Mouse (Mus musculus): ENCODE results near the gene Lenep. TPM values are rescaled to one million over a fixed set of nuclear protein-coding genes. Genes with fewer than 3 reads are reported as not detected.

Lenep gene
- total RNA-seq, 2 experiments from 2014 or later, result not detected

GRCm38 (mm10) chr3:89394006-89394893 is 8.3 kb downstream of the Lenep start, which contains the start of gene Zbtb7b:
Zbtb7b (minus strand) TSS chr3:89394776.
- DNase-seq, result peak; percentile 86
- intact Hi-C loops (cut with DNase I; ENCODE audit: low total_unique reads), result no loop called here

- intact Hi-C loops (cut with DNase I; ENCODE audit: low total_unique reads), result no loop called here
- peak; percentile 100 for DNase-seq
Observed at GRCm38 (mm10) chr3:89393605-89394004, 9.0 kb downstream of the Lenep start.

GRCm38 (mm10) chr3:89392871-89393311 is 9.7 kb downstream of the Lenep start:
- DNase-seq, result no peak
- intact Hi-C loops (cut with DNase I; ENCODE audit: low total_unique reads), result no loop called here

- DNase-seq, result peak; percentile 78
- intact Hi-C loops (cut with DNase I; ENCODE audit: low total_unique reads), result no loop called here
Observed at GRCm38 (mm10) chr3:89391663-89392511, 10.7 kb downstream of the Lenep start.

DNA sequence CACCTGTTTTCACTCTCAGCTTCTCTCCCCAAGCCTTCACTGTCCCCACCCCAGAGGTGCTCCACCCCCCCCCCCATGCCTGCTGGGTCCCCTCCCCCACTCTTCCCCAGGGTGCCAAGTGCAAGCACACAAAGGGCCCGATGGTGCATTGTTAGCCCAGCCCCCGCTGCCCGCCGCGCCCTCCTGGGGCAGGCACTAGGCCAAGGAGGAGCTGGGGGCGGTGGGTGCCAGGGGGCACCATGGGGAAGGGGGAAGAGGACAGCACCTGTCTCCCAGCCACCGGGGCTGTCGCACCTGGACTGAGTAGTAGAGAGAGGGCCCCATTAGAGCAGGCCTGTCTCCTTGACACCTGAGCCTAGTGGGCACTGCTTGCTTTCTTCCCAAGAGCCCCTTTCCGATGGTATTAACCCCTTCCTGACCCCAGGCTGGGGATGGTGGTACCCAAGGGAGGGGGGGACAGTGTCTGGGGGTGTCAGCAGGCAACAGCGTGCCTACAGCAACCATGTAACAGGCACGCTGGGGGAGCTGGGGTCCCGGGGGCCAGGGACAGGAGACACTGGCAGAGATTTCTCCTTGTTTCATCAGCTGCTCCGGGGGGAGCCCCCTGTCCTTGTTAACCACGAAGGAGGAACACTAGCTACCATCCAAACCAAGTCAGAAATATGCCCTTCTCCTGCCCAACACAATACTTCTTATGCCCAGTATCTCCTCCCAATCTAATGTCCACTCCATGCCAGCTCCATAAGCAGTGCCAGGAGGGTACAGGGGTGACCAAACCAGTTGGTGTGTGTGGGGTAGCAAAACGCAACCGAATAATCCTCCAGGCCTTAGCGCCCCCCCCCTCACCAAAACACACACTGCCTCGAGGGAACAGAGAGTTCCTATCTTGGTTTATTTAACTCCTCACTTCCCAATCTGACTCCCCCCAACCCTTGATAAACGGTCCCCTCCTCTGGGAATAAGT is 11.6 kb downstream of the Lenep start:
- DNase-seq, result no peak
- intact Hi-C loops (cut with DNase I; ENCODE audit: low total_unique reads), result no loop called here

DNA sequence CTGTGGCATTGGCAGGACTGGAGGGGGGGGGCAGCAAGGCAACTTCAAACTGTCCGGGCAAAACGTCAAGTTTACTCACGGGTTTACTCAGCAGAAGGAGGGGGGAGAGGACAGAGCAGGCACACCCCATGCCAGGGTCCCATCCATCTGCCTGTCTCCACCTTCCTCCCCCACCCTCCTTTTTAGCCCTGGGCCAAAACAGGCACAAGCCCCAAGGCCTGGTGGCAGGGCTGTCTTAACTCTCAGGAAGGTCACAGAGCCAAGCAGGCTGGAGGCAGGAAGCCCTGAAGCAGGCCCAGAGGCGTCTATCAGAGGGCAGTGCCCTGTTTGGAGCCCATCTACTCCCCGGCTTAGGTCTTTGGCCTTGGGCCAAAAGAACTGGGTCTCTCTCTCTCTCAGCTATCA is 12.5 kb downstream of the Lenep start:
- DNase-seq, result peak; percentile 46

GRCm38 (mm10) chr3:89388901-89389740 is 13.5 kb downstream of the Lenep start:
- no peak for DNase-seq
- intact Hi-C loops (cut with DNase I; ENCODE audit: low total_unique reads), result no loop called here

More for the DNA sequence above, 12.5 kb downstream of the Lenep start:
- intact Hi-C loops (cut with DNase I; ENCODE audit: low total_unique reads), result no loop called here

DNA sequence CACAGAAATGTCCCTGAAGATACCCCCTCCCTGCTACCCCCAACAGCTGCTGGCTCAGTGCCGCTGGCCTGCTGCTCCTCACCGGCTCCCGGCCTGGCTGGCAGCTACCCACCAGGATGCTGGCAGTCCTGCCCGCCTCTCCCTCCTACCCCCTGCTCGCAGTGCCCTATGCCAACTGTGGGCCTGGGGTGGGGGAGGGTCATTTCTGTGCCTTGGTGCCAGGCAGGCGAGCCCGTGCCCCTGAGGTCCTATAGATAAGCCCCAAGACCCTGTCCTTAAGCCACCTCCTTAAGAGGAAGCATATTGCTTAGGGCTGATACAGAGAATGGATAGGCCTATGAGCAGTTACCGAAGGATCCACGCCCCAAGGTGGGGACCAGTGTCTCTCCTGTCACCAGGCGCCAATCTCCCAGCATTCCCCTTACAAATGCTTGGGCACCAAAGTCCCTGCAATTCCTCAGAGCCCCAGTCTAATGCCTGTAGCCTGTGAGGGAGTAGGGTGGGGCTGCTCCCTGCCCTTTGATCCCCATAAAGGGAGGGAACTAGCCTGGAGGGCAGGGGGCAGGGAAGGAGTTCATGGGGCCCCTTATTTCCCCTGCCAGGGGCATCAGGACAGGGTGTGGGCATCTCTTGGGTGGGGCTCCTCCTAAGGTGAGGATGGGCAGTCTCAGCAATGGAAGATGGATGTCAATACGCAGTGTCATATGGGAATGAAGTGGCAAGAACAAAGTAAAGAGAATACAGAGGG is 14.3 kb downstream of the Lenep start:
- intact Hi-C loops (cut with DNase I; ENCODE audit: low total_unique reads), result no loop called here
- DNase-seq, result peak; percentile 80

- intact Hi-C loops (cut with DNase I; ENCODE audit: low total_unique reads), result no loop called here
- DNase-seq, result no peak
Observed at GRCm38 (mm10) chr3:89387632-89388031, 15.0 kb downstream of the Lenep start.

GRCm38 (mm10) chr3:89386438-89387420 is 15.9 kb downstream of the Lenep start:
- intact Hi-C loops (cut with DNase I; ENCODE audit: low total_unique reads), result no loop called here
- peak; percentile 47 for DNase-seq

DNA sequence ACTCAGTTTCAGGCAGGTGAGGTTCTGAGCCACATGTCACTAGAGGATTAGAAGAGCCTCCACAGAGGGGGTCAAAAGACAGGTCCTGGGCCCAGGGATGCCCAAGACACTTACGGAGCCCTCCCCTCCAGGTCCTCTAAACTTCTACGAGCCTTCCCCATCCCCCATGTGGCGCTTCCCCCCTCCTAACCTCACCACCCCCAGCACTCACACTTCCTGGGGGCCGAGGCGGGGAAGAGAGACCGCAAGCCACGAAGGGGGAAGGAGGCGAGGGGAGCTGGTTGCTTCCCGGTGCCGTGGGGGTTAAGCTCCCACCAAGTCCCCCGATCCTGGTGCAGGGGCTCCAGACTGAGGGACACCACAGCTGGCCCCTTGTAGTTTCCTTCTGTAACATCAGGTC is 17.1 kb downstream of the Lenep start:
- DNase-seq, result no peak
- intact Hi-C loops (cut with DNase I; ENCODE audit: low total_unique reads), result no loop called here

DNA sequence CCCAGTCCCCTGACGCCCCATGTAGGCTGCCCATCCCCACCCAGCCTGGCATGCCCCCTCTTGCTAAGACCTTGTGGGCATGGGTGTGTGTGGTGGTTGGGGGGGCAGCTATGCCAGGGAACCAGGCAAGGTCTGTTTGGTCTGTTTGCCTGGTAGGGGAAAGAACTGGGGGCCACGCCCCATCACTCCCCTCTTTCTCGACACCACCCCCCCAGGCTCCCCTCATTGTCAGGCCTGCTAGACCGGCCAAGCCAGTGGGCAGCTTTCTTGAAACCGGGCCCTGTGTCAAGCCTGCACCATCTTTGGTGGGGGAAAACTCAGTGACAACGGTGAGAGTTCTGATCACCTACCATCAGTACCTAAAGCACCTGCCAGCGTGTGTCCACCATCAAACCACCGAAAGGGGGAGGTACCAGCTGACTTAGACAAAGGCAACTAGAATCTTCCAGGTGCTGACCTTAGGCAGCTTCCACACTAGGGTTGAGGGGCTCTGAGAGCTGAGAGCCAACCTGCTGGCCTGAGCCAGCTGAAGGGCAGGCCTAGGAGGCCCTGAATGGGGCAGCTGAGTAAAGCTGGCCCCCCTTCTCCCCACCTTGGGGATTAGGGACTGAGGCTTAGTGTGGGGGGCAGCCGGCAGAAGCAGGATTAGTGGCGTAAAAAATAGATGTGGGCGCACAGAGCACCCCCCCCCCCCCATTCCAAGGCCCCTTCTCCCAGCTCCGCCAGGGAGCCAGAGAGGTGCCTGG is 18.1 kb downstream of the Lenep start:
- intact Hi-C loops (cut with DNase I; ENCODE audit: low total_unique reads), result no loop called here
- no peak for DNase-seq

GRCm38 (mm10) chr3:89383651-89384255 is 18.8 kb downstream of the Lenep start:
- DNase-seq, result no peak
- intact Hi-C loops (cut with DNase I; ENCODE audit: low total_unique reads), result no loop called here

DNA sequence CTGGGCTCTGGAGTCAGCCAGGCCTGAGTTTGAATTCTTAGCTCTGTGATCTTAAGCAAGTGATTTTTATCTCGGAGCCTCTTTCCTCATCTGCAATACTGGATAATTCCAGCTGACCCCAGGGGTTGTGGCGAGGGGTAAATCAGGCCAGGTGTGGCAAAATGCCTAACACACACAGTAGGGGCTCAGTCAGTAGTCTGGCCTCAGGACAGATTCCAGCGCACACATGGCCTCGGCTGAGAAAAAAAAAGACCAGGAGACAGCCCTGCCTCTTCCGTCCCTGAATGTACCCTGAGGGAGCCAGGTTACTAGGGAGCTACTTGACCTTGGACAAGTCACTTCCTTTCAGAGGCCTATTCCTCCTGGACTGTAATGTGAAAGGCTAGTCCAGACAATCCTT is 19.6 kb downstream of the Lenep start:
- intact Hi-C loops (cut with DNase I; ENCODE audit: low total_unique reads), result no loop called here
- DNase-seq, result no peak

DNA sequence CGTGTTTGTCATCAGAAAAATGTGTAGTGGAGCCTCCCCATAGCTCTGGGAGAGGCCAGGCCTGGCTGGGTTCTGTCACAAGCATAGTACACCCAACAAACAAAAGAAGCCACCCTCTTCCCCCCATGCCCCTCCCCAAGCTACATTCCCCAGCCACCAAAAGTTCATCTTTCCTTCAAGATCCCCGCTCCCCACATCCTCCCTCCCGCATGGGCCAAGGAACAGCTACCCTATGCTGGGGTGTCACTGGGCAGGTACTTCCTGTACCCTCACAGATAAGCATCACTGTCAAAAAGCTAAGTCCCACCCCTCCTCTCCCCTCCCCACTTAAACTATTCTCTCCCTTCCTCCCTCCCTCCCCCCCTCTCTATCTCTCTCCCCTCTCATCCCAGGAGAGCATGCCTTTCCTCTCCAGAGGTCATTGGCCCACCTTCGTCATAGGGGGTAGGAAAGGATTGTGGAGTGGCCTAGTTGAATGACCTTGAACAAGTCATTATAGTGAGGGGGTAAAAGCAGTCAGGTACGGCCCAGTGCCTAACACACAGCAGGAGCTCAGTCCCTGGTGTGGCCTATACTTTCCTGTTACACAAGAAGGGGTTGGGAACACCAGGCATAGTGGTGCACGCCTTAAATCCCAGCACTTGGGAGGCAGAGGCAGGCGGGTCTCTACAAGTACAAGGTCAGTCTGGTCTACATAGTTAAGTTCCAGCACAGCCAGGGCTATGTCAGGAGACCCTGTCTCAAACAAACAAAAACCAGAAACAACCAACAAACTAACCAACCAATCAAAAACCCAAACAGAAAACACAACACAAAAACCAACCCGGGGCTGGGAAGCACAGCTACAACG is 20.3 kb downstream of the Lenep start:
- DNase-seq, result no peak
- intact Hi-C loops (cut with DNase I; ENCODE audit: low total_unique reads), result no loop called here

Data from gastrocnemius, postnatal 14 days (tissue).